Mouse (Mus musculus): ENCODE measurements at regions not wholly inside any gene's neighbourhood (a gene's known extent, or its start where the extent isn't known, plus 50 kb on each side); places are given as distances from the start of the nearest gene placed in this dataset.

- WGBS, result 68% methylated on average over 1 of the region's 1 CpGs
- Histone ChIP-seq H3K9me3 (ENCODE audit: control insufficient read depth, low read depth, low read length) (no peaks in the 10 kb centered on the region), H3K9ac (replicated peaks; ENCODE audit: low read depth, low read length) (no peak overlapping the region), H3K27ac (ENCODE audit: low read length) (no peak overlapping the region), H3K4me1 (ENCODE audit: control insufficient read depth, insufficient read depth, low read length) (no peaks in the 10 kb centered on the region), H3K27me3 (ENCODE audit: control insufficient read depth, insufficient read depth, low read length) (no peaks in the 10 kb centered on the region), H3K4me2 (replicated peaks; ENCODE audit: low read depth, low read length) (no peak overlapping the region), H3K36me3 (ENCODE audit: control insufficient read depth, insufficient read depth, low read length) (no peaks in the 10 kb centered on the region), H3K4me3 (ENCODE audit: low read depth, low read length) (no peak overlapping the region)
- no peak for ATAC-seq (ENCODE audit: insufficient number of reproducible peaks, insufficient read depth, low FRiP score, low read depth)
These were observed 196.9 kb upstream of the Chrm3 start for GRCm38 (mm10) chr13:10557559-10557958.

- 76% methylated on average over 2 of the region's 2 CpGs for WGBS
- H3K27me3 ChIP-seq (ENCODE audit: control insufficient read depth, insufficient read depth, low read length), result no peaks in the 10 kb centered on the region
- no peak overlapping the region for H3K27ac ChIP-seq (ENCODE audit: low read length)
- no peaks in the 10 kb centered on the region for H3K9me3 ChIP-seq (ENCODE audit: control insufficient read depth, low read depth, low read length)
- no peaks in the 10 kb centered on the region for H3K36me3 ChIP-seq (ENCODE audit: control insufficient read depth, insufficient read depth, low read length)
- H3K9ac ChIP-seq (replicated peaks; ENCODE audit: low read depth, low read length), result no peak overlapping the region
- H3K4me2 ChIP-seq (replicated peaks; ENCODE audit: low read depth, low read length), result no peak overlapping the region
- no peak overlapping the region for H3K4me3 ChIP-seq (ENCODE audit: low read depth, low read length)
- ATAC-seq (ENCODE audit: insufficient number of reproducible peaks, insufficient read depth, low FRiP score, low read depth), result no peak
- no peaks in the 10 kb centered on the region for H3K4me1 ChIP-seq (ENCODE audit: control insufficient read depth, insufficient read depth, low read length)
These were observed 193.9 kb upstream of the Chrm3 start for GRCm38 (mm10) chr13:10554595-10554994.

GRCm38 (mm10) chr13:10542723-10543122, 182.1 kb upstream of the Chrm3 start:
- no peaks in the 10 kb centered on the region for H3K9me3 ChIP-seq (ENCODE audit: control insufficient read depth, low read depth, low read length)
- H3K4me1 ChIP-seq (ENCODE audit: control insufficient read depth, insufficient read depth, low read length), result no peaks in the 10 kb centered on the region
- H3K27ac ChIP-seq (ENCODE audit: low read length), result no peak overlapping the region
- H3K27me3 ChIP-seq (ENCODE audit: control insufficient read depth, insufficient read depth, low read length), result no peaks in the 10 kb centered on the region
- H3K9ac ChIP-seq (replicated peaks; ENCODE audit: low read depth, low read length), result no peak overlapping the region
- 89% methylated on average over 1 of the region's 1 CpGs for WGBS
- ATAC-seq (ENCODE audit: insufficient number of reproducible peaks, insufficient read depth, low FRiP score, low read depth), result no peak
- H3K4me2 ChIP-seq (replicated peaks; ENCODE audit: low read depth, low read length), result no peak overlapping the region
- no peaks in the 10 kb centered on the region for H3K36me3 ChIP-seq (ENCODE audit: control insufficient read depth, insufficient read depth, low read length)
- no peak overlapping the region for H3K4me3 ChIP-seq (ENCODE audit: low read depth, low read length)

- no peak for ATAC-seq (ENCODE audit: insufficient number of reproducible peaks, insufficient read depth, low FRiP score, low read depth)
- no peaks in the 10 kb centered on the region for H3K9me3 ChIP-seq (ENCODE audit: control insufficient read depth, low read depth, low read length)
- H3K27me3 ChIP-seq (ENCODE audit: control insufficient read depth, insufficient read depth, low read length), result no peaks in the 10 kb centered on the region
- H3K4me2 ChIP-seq (replicated peaks; ENCODE audit: low read depth, low read length), result no peak overlapping the region
- no peaks in the 10 kb centered on the region for H3K36me3 ChIP-seq (ENCODE audit: control insufficient read depth, insufficient read depth, low read length)
- H3K27ac ChIP-seq (ENCODE audit: low read length), result no peak overlapping the region
- H3K9ac ChIP-seq (replicated peaks; ENCODE audit: low read depth, low read length), result no peak overlapping the region
- no peak overlapping the region for H3K4me3 ChIP-seq (ENCODE audit: low read depth, low read length)
- no peaks in the 10 kb centered on the region for H3K4me1 ChIP-seq (ENCODE audit: control insufficient read depth, insufficient read depth, low read length)
- 80% methylated on average over 8 of the region's 8 CpGs for WGBS
These were observed 179.7 kb upstream of the Chrm3 start for GRCm38 (mm10) chr13:10540197-10540940.

- 76% methylated on average over 4 of the region's 4 CpGs for WGBS
- Histone ChIP-seq H3K9ac (replicated peaks; ENCODE audit: low read depth, low read length) (no peak overlapping the region), H3K27me3 (ENCODE audit: control insufficient read depth, insufficient read depth, low read length) (no peaks in the 10 kb centered on the region), H3K4me3 (ENCODE audit: low read depth, low read length) (no peak overlapping the region), H3K9me3 (ENCODE audit: control insufficient read depth, low read depth, low read length) (no peaks in the 10 kb centered on the region), H3K4me1 (ENCODE audit: control insufficient read depth, insufficient read depth, low read length) (no peaks in the 10 kb centered on the region), H3K36me3 (ENCODE audit: control insufficient read depth, insufficient read depth, low read length) (no peaks in the 10 kb centered on the region), H3K27ac (ENCODE audit: low read length) (no peak overlapping the region), H3K4me2 (replicated peaks; ENCODE audit: low read depth, low read length) (no peak overlapping the region)
- no peak for ATAC-seq (ENCODE audit: insufficient number of reproducible peaks, insufficient read depth, low FRiP score, low read depth)
These were observed 178.3 kb upstream of the Chrm3 start for GRCm38 (mm10) chr13:10538927-10539326.

GRCm38 (mm10) chr13:10527251-10527650, 166.6 kb upstream of the Chrm3 start:
- WGBS, result 83% methylated on average over 2 of the region's 2 CpGs
- no peaks in the 10 kb centered on the region for H3K9me3 ChIP-seq (ENCODE audit: control insufficient read depth, low read depth, low read length)
- no peaks in the 10 kb centered on the region for H3K36me3 ChIP-seq (ENCODE audit: control insufficient read depth, insufficient read depth, low read length)
- no peak overlapping the region for H3K4me3 ChIP-seq (ENCODE audit: low read depth, low read length)
- H3K9ac ChIP-seq (replicated peaks; ENCODE audit: low read depth, low read length), result no peak overlapping the region
- no peak overlapping the region for H3K4me2 ChIP-seq (replicated peaks; ENCODE audit: low read depth, low read length)
- no peaks in the 10 kb centered on the region for H3K4me1 ChIP-seq (ENCODE audit: control insufficient read depth, insufficient read depth, low read length)
- no peak overlapping the region for H3K27ac ChIP-seq (ENCODE audit: low read length)
- ATAC-seq (ENCODE audit: insufficient number of reproducible peaks, insufficient read depth, low FRiP score, low read depth), result no peak
- H3K27me3 ChIP-seq (ENCODE audit: control insufficient read depth, insufficient read depth, low read length), result no peaks in the 10 kb centered on the region

GRCm38 (mm10) chr13:10526470-10527207, 166.0 kb upstream of the Chrm3 start:
- H3K27me3 ChIP-seq (ENCODE audit: control insufficient read depth, insufficient read depth, low read length), result no peaks in the 10 kb centered on the region
- peak; percentile 83; the same call in 1 of the 2 replicates for ATAC-seq (ENCODE audit: insufficient number of reproducible peaks, insufficient read depth, low FRiP score, low read depth)
- H3K4me2 ChIP-seq (replicated peaks; ENCODE audit: low read depth, low read length), result no peak overlapping the region
- H3K4me1 ChIP-seq (ENCODE audit: control insufficient read depth, insufficient read depth, low read length), result no peaks in the 10 kb centered on the region
- H3K9ac ChIP-seq (replicated peaks; ENCODE audit: low read depth, low read length), result no peak overlapping the region
- no peak overlapping the region for H3K27ac ChIP-seq (ENCODE audit: low read length)
- WGBS, result 60% methylated on average over 5 of the region's 5 CpGs
- no peaks in the 10 kb centered on the region for H3K36me3 ChIP-seq (ENCODE audit: control insufficient read depth, insufficient read depth, low read length)
- H3K4me3 ChIP-seq (ENCODE audit: low read depth, low read length), result no peak overlapping the region
- H3K9me3 ChIP-seq (ENCODE audit: control insufficient read depth, low read depth, low read length), result no peaks in the 10 kb centered on the region

GRCm38 (mm10) chr13:10504211-10504610, 143.6 kb upstream of the Chrm3 start:
- Histone ChIP-seq H3K36me3 (ENCODE audit: control insufficient read depth, insufficient read depth, low read length) (no peaks in the 10 kb centered on the region), H3K4me2 (replicated peaks; ENCODE audit: low read depth, low read length) (no peak overlapping the region), H3K27me3 (ENCODE audit: control insufficient read depth, insufficient read depth, low read length) (no peaks in the 10 kb centered on the region), H3K4me3 (ENCODE audit: low read depth, low read length) (no peak overlapping the region), H3K27ac (ENCODE audit: low read length) (no peak overlapping the region), H3K9me3 (ENCODE audit: control insufficient read depth, low read depth, low read length) (no peaks in the 10 kb centered on the region), H3K4me1 (ENCODE audit: control insufficient read depth, insufficient read depth, low read length) (no peaks in the 10 kb centered on the region), H3K9ac (replicated peaks; ENCODE audit: low read depth, low read length) (no peak overlapping the region)
- WGBS, result 31% methylated on average over 7 of the region's 7 CpGs
- ATAC-seq (ENCODE audit: insufficient number of reproducible peaks, insufficient read depth, low FRiP score, low read depth), result no peak

All from stomach, embryonic 14.5 days (tissue).